10 mouse cellular contexts compared by ENCODE assay signal in genomic region chr6:140732971-140733640, GRCm38 (mm10). TPM values are rescaled to one million over a fixed set of nuclear protein-coding genes. Genes with fewer than 3 reads are reported as not detected.
DNase-seq lines count a peak whose midpoint lies in the region; ATAC-seq lines count a peak whose summit lies in the region.
"Had no signal": no experiment of that assay in that cellular context is flagged by ENCODE, and none has a peak within 500 bp of the region (broad histone marks: within the 10 kb centered on the region; RNA-seq: fewer than 3 reads in every experiment).

No protein-coding gene starts in this region.

- no peaks in the 10 kb centered on the region for H3K36me3 ChIP-seq in kidney, embryonic 15.5 days
- no peaks in the 10 kb centered on the region for H3K36me3 ChIP-seq in hindbrain, embryonic 13.5 days
- no peaks in the 10 kb centered on the region for H3K36me3 ChIP-seq in midbrain, embryonic 13.5 days

- intact Hi-C loops in gastrocnemius, postnatal 36 days (cut with DNase I) = no loop called here

- peak overlapping the region; percentile 22; the same call in 1 of the 2 replicates for H3K9ac ChIP-seq in kidney, embryonic 15.5 days
- peak overlapping the region; percentile 58; the same call in 1 of the 2 replicates for H3K9ac ChIP-seq in hindbrain, embryonic 13.5 days
- H3K9ac ChIP-seq in midbrain, embryonic 13.5 days (replicated peaks) = peak overlapping the region; percentile 61

- H3K27ac ChIP-seq in kidney, embryonic 15.5 days = no peak overlapping the region
- no peak overlapping the region for H3K27ac ChIP-seq in brown adipose tissue, adult 24 weeks (replicated peaks; ENCODE audit: low read depth, low read length)
- no peak overlapping the region for H3K27ac ChIP-seq in hindbrain, embryonic 13.5 days
- no peak overlapping the region for H3K27ac ChIP-seq in midbrain, embryonic 13.5 days

- no peaks in the 10 kb centered on the region for H3K9me3 ChIP-seq in kidney, embryonic 15.5 days (replicated peaks)
- H3K9me3 ChIP-seq in hindbrain, embryonic 13.5 days = peaks cover 6% of the 10 kb centered on the region; the same call in 1 of the 2 replicates
- H3K9me3 ChIP-seq in midbrain, embryonic 13.5 days = no peaks in the 10 kb centered on the region

- H3K4me2 ChIP-seq in kidney, embryonic 15.5 days = peak overlapping the region; percentile 59
- peak overlapping the region; percentile 54 for H3K4me2 ChIP-seq in hindbrain, embryonic 13.5 days
- H3K4me2 ChIP-seq in midbrain, embryonic 13.5 days (replicated peaks) = peak overlapping the region; percentile 60

- WGBS in kidney, embryonic 15.5 days = 38% methylated on average over 10 of the region's 10 CpGs
- 36% methylated on average over 10 of the region's 10 CpGs for WGBS in hindbrain, embryonic 13.5 days
- 28% methylated on average over 10 of the region's 10 CpGs for WGBS in midbrain, embryonic 13.5 days

- no peaks in the 10 kb centered on the region for H3K27me3 ChIP-seq in kidney, embryonic 15.5 days
- no peaks in the 10 kb centered on the region for H3K27me3 ChIP-seq in hindbrain, embryonic 13.5 days
- H3K27me3 ChIP-seq in midbrain, embryonic 13.5 days = no peaks in the 10 kb centered on the region

- peaks cover 11% of the 10 kb centered on the region; the same call in 1 of the 2 replicates for H3K4me1 ChIP-seq in kidney, embryonic 15.5 days
- H3K4me1 ChIP-seq in brown adipose tissue, adult 24 weeks (ENCODE audit: control insufficient read depth, insufficient read depth, insufficient read length, low read length) = 0 out of 2 replicates have a peak, but pooled peaks cover 2% of the 10 kb centered on the region
- H3K4me1 ChIP-seq in hindbrain, embryonic 13.5 days (replicated peaks) = no peaks in the 10 kb centered on the region; the same call in 1 of the 2 replicates
- H3K4me1 ChIP-seq in midbrain, embryonic 13.5 days (replicated peaks) = peaks cover 12% of the 10 kb centered on the region; the same call in 1 of the 2 replicates

- H3K4me3 ChIP-seq in kidney, embryonic 15.5 days (replicated peaks) = peak overlapping the region; percentile 33
- peak overlapping the region; percentile 7; the same call in 1 of the 2 replicates for H3K4me3 ChIP-seq in brown adipose tissue, adult 24 weeks (ENCODE audit: insufficient read depth, low read depth, low read length)
- peak overlapping the region; percentile 30 for H3K4me3 ChIP-seq in hindbrain, embryonic 13.5 days
- peak overlapping the region; percentile 38 for H3K4me3 ChIP-seq in midbrain, embryonic 13.5 days (replicated peaks)

- ATAC-seq in kidney, embryonic 15.5 days (replicated peaks; ENCODE audit: low FRiP score) = no peak
- no peak for ATAC-seq in hindbrain, embryonic 13.5 days (ENCODE audit: low FRiP score)
- ATAC-seq in midbrain, embryonic 13.5 days = peak; percentile 53

- DNase-seq in kidney, postnatal 36 days = no peak
- DNase-seq in gastrocnemius, postnatal 36 days = no peak
- no peak for DNase-seq in cerebellum, adult 8-10 months
- DNase-seq in spleen, adult 12 weeks (ENCODE audit: low spot score) = no peak

RNA-seq across cellular contexts. Expression of gene Gm11077, which starts 4.0 kb away (rescaled TPM):
- not detected in 2 replicates for polyA plus RNA-seq in kidney, embryonic 15.5 days (2015; fragmentation: Nextera tagmentation; extraction: Ambion mirVana)
- not detected in 2 replicates for polyA plus RNA-seq in brown adipose tissue, adult 24 weeks (2012; ENCODE audit: insufficient read depth, insufficient read length, missing spikeins)
- not detected in 2 replicates for polyA plus RNA-seq in hindbrain, embryonic 13.5 days (2015; fragmentation: Nextera tagmentation; extraction: Ambion mirVana)
- not detected in 2 replicates for polyA plus RNA-seq in midbrain, embryonic 13.5 days (2015; fragmentation: Nextera tagmentation; extraction: Ambion mirVana)
- not detected for total RNA-seq in gastrocnemius, postnatal 36 days (2021)
- polyA plus RNA-seq: gonadal fat pad, adult 2 months; small intestine, adult 2 months had no signal
